Mouse (Mus musculus): ENCODE measurements around the gene Eif3k. TPM values are rescaled to one million over a fixed set of nuclear protein-coding genes. Genes with fewer than 3 reads are reported as not detected.
A peak's percentile ranks its signal among the peaks of the same experiment; 100 is the strongest.

Gene Eif3k
- polyA plus RNA-seq, 1 experiment: 218 TPM

DNA sequence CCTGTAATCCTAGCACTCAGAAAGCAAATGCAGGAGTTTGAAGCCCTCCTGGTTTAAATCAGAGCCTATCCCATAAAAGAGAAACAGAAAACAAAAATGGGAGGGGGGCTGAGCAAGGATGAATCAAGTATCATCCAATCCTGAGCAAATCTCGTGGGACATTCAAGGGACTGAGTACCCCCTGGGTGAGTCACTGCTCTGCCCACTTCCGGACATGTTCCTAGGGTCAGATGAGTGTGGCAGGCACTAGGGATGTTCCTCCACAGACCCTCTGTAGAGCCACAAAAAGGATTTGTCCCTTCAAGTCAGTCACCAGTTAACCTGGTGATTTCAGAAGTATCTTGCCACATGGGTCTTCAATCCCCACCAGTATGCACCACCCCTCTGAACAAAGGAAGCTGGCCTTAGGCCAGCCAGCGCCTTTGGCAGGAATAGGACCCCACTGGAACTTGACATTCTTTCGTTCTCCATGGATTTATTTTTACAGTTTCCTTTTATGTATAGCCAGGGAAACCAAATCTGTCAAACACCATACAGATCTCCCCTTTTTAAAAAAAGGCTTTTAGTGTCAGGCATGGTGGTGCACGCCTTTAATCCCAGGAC is 26.3 kb downstream of the Eif3k start:
- Histone ChIP-seq H3K27me3 (ENCODE audit: control insufficient read depth, insufficient read depth, low read length) (no peaks in the 10 kb centered on the region), H3K4me3 (ENCODE audit: extremely low read depth, insufficient read depth, insufficient read length) (no peak overlapping the region), H3K4me1 (ENCODE audit: control insufficient read depth, insufficient read depth, insufficient read length) (peaks cover 3% of the 10 kb centered on the region; the same call in 1 of the 2 replicates), H3K27ac (ENCODE audit: insufficient read depth, low read length) (no peak overlapping the region), H3K36me3 (ENCODE audit: control insufficient read depth, insufficient read depth, low read length) (no peaks in the 10 kb centered on the region)
- TF ChIP-seq POLR2A (IDR thresholded peaks at IDR 0.05; ENCODE audit: low read depth, low read length) (no peak), CTCF (IDR thresholded peaks at IDR 0.05; ENCODE audit: extremely low read depth, insufficient read depth, insufficient read length, insufficient replicate concordance) (no peak)
- DNase-seq (ENCODE audit: low read depth in 1 of 2, low spot score in 2 of 2): no peak
- WGBS: 80% methylated on average over 5 of the region's 5 CpGs

DNA sequence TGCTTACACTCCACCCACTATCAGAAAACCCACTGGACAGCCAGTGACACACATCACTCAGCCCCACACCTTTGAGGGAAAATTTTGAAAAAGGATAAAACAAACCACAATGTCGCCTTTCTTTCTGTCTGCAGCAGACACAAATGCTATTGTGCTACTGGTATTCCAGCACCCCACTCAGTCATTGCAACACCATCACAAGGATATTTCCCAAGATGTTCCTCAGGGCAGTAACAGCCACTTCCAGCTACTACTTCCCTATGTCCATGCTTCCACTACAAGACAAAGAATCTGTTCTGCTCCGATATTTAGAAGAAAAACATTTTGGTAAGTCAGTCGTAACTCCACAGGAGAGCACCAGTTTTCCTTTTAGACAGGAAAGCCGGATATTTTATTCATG is 26.9 kb downstream of the Eif3k start:
- no peak overlapping the region for H3K4me3 ChIP-seq (ENCODE audit: extremely low read depth, insufficient read depth, insufficient read length)
- no peak for TF ChIP-seq CTCF (IDR thresholded peaks at IDR 0.05; ENCODE audit: extremely low read depth, insufficient read depth, insufficient read length, insufficient replicate concordance)
- no peak for TF ChIP-seq POLR2A (IDR thresholded peaks at IDR 0.05; ENCODE audit: low read depth, low read length)
- no peaks in the 10 kb centered on the region for H3K36me3 ChIP-seq (ENCODE audit: control insufficient read depth, insufficient read depth, low read length)
- WGBS: 85% methylated on average over 4 of the region's 4 CpGs
- H3K27ac ChIP-seq (ENCODE audit: insufficient read depth, low read length): no peak overlapping the region
- no peaks in the 10 kb centered on the region for H3K27me3 ChIP-seq (ENCODE audit: control insufficient read depth, insufficient read depth, low read length)
- no peak for DNase-seq (ENCODE audit: low read depth in 1 of 2, low spot score in 2 of 2)
- peaks cover 3% of the 10 kb centered on the region; the same call in 1 of the 2 replicates for H3K4me1 ChIP-seq (ENCODE audit: control insufficient read depth, insufficient read depth, insufficient read length)

DNA sequence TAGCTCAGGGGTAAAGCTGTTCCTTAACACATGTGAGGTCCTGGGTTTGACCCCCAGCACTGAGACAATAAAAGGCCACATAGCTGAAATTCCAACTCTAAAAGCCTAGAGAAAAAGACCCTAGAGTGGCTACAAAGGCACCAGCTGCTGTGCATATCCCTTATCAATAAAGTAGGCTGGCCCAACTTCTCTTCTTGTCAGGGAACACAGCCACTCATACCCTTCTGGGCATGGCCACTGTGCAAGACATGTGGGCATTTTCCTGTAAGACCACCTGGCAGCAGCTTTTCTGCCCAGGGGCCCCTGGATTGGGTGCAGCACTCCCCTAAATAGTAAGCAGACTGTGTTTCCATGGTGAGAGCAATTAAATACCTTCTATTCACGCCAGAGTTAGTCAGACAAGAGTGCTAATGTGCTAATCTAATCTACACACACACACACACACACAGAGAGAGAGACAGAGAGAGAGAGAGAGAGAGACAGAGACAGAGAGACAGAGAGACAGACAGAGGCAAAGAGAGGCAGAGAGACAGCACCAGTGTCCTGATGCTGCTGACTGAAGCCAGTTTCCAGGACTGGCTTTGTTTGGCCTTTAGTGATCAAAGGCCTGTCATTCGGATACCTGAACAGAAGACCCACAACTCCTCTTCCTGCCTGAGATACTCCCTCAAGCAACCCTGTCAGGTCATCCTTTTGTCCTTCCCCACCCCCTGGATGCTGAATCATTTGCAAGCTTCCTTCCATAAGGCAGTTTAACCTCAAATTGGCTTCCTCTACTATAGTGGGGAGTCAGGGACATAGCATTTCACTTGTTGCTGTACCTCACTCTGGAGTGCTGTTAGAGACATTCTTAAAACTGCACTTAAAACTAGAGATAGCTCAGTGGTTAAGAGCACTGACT is 27.9 kb downstream of the Eif3k start:
- Histone ChIP-seq H3K36me3 (ENCODE audit: control insufficient read depth, insufficient read depth, low read length) (no peaks in the 10 kb centered on the region), H3K4me3 (ENCODE audit: extremely low read depth, insufficient read depth, insufficient read length) (no peak overlapping the region), H3K27ac (ENCODE audit: insufficient read depth, low read length) (no peak overlapping the region), H3K4me1 (ENCODE audit: control insufficient read depth, insufficient read depth, insufficient read length) (peaks cover 3% of the 10 kb centered on the region; the same call in 1 of the 2 replicates), H3K27me3 (ENCODE audit: control insufficient read depth, insufficient read depth, low read length) (no peaks in the 10 kb centered on the region)
- TF ChIP-seq CTCF (IDR thresholded peaks at IDR 0.05; ENCODE audit: extremely low read depth, insufficient read depth, insufficient read length, insufficient replicate concordance) (no peak), POLR2A (IDR thresholded peaks at IDR 0.05; ENCODE audit: low read depth, low read length) (no peak)
- DNase-seq (ENCODE audit: low read depth in 1 of 2, low spot score in 2 of 2): no peak
- 73% methylated on average over 2 of the region's 2 CpGs for WGBS

DNA sequence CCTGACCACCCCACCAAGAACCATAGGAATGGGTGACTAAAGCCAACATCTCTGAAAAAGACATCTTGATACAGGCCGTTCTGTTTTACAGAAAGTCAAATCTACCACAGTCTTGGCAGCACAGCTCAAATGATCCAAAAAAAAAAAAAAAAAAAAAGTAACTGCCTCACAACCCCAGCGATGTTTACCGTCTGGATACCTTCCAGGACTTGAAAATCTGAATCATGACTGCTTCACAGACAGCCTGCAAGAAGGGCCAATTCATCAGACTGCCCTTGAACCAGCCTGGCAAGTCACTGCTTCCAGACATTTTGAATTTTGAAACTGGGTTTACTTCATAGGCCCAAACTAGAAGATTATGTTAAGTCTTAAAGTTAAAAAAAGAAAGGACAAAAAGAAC is 28.9 kb downstream of the Eif3k start:
- H3K27ac ChIP-seq (ENCODE audit: insufficient read depth, low read length): no peak overlapping the region
- 49% methylated on average over 3 of the region's 3 CpGs for WGBS
- peaks cover 3% of the 10 kb centered on the region; the same call in 1 of the 2 replicates for H3K4me1 ChIP-seq (ENCODE audit: control insufficient read depth, insufficient read depth, insufficient read length)

DNA sequence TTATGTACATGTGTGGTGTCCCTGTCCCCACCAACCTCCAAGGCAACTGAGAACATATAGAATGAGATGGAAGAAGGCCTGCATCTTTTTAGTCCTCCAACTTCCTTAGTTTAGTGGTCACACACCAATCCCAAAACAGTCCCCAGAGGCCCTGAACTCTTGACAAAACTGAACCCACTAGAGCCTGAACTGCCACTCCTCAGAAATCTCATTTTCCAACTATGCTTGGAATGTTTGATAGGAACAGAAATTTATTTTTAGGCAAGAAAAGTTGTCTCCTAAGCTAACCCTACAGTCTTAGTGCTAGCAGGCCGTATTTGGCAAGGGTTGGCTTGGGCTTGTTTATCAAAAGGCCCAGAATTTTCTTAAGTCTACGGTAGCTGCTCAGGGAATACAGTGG is 29.9 kb downstream of the Eif3k start:
- Histone ChIP-seq H3K36me3 (ENCODE audit: control insufficient read depth, insufficient read depth, low read length) (no peaks in the 10 kb centered on the region), H3K4me1 (ENCODE audit: control insufficient read depth, insufficient read depth, insufficient read length) (peaks cover 6% of the 10 kb centered on the region; the same call in 1 of the 2 replicates), H3K27me3 (ENCODE audit: control insufficient read depth, insufficient read depth, low read length) (no peaks in the 10 kb centered on the region), H3K27ac (ENCODE audit: insufficient read depth, low read length) (peak overlapping the region; percentile 10), H3K4me3 (ENCODE audit: extremely low read depth, insufficient read depth, insufficient read length) (no peak overlapping the region)
- 84% methylated on average over 2 of the region's 2 CpGs for whole genome bisulfite sequencing
- no peak for DNase-seq (ENCODE audit: low read depth in 1 of 2, low spot score in 2 of 2)
- TF ChIP-seq POLR2A (IDR thresholded peaks at IDR 0.05; ENCODE audit: low read depth, low read length) (no peak), CTCF (IDR thresholded peaks at IDR 0.05; ENCODE audit: extremely low read depth, insufficient read depth, insufficient read length, insufficient replicate concordance) (no peak)

More for the DNA sequence above, 28.9 kb downstream of the Eif3k start:
- no peaks in the 10 kb centered on the region for H3K27me3 ChIP-seq (ENCODE audit: control insufficient read depth, insufficient read depth, low read length)
- TF ChIP-seq CTCF (IDR thresholded peaks at IDR 0.05; ENCODE audit: extremely low read depth, insufficient read depth, insufficient read length, insufficient replicate concordance) (no peak), POLR2A (IDR thresholded peaks at IDR 0.05; ENCODE audit: low read depth, low read length) (no peak)
- H3K4me3 ChIP-seq (ENCODE audit: extremely low read depth, insufficient read depth, insufficient read length): no peak overlapping the region
- H3K36me3 ChIP-seq (ENCODE audit: control insufficient read depth, insufficient read depth, low read length): no peaks in the 10 kb centered on the region
- DNase-seq (ENCODE audit: low read depth in 1 of 2, low spot score in 2 of 2): no peak

DNA sequence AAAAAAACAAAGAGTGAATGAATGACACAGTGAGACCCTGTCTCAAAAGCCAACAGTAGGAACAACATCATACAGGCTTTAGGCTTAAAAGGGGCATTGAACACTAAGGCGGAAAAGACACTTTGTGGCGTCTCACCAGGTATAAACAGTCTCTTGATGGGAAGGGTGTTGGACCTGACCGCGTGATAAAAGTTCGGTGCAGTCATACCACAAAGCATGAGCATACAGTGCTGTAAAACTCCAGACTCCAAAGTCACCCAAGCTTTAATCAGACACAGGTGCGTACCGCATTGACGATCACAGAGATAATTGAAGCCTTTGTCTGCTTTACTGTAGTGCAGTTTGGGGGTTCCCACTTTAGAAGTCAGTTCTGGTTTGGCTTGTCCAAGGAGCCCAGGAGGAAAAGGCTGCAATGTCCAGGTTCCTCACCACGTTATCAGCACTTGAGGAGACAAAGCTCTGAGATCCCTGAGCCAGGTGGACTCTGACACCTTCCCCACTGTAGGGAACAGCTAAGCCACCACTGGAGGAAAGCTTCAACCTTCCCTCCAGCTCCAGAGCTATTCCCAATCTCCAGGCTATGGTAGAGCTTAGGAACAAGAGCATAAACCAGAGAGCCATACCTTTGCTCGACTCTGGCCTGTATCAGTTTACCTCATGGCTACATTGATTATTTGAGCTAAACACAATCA is 31.2 kb downstream of the Eif3k start:
- no peak overlapping the region for H3K27ac ChIP-seq (ENCODE audit: insufficient read depth, low read length)
- peaks cover 19% of the 10 kb centered on the region for H3K4me1 ChIP-seq (ENCODE audit: control insufficient read depth, insufficient read depth, insufficient read length)

More for the DNA sequence above, 31.2 kb downstream of the Eif3k start:
- no peak for DNase-seq (ENCODE audit: low read depth in 1 of 2, low spot score in 2 of 2)
- WGBS: 88% methylated on average over 10 of the region's 10 CpGs
- Histone ChIP-seq H3K4me3 (ENCODE audit: extremely low read depth, insufficient read depth, insufficient read length) (no peak overlapping the region), H3K27me3 (ENCODE audit: control insufficient read depth, insufficient read depth, low read length) (no peaks in the 10 kb centered on the region), H3K36me3 (ENCODE audit: control insufficient read depth, insufficient read depth, low read length) (no peaks in the 10 kb centered on the region)
- TF ChIP-seq POLR2A (IDR thresholded peaks at IDR 0.05; ENCODE audit: low read depth, low read length): no peak
- TF ChIP-seq CTCF (IDR thresholded peaks at IDR 0.05; ENCODE audit: extremely low read depth, insufficient read depth, insufficient read length, insufficient replicate concordance): no peak

All from spleen, adult 2 months (tissue).